ENCODE assay signal across 24 mouse cellular contexts in the genomic region with DNA sequence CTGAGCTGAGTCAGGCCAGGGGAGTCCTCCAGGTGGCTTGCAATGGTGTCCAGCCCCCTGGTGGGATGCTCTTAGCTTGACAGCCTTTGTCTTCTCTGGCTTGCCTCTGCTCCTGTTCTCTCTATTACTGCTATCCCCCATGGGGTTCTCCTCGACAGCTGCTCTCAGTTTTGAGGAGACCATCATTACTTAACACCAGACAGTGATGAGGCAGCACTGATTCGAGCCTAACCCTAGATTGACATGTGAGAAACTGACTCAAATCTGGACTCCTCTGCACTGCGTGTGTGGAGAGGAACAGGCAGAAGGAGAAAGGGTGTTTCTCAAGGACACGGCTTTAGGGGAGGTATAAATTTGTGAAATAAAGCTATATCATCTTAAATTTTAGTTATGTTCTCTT.
"Had no signal": no experiment of that assay in that cellular context is flagged by ENCODE, and none has a peak within 500 bp of the region (broad histone marks: within the 10 kb centered on the region; RNA-seq: fewer than 3 reads in every experiment).

No protein-coding gene starts in this region.

- H3K4me2 ChIP-seq: heart, embryonic 12.5 days; hindbrain, embryonic 12.5 days; hindbrain, embryonic 14.5 days; intestine, embryonic 15.5 days; limb, embryonic 13.5 days; limb, embryonic 15.5 days; liver, embryonic 12.5 days had no signal

- H3K4me3 ChIP-seq: heart, adult 2 months; heart, embryonic 12.5 days; hindbrain, embryonic 12.5 days; intestine, embryonic 15.5 days; layer of hippocampus, adult 2 months; limb, embryonic 13.5 days; limb, embryonic 15.5 days; liver, embryonic 12.5 days had no signal

- H3K27ac ChIP-seq: hindbrain, embryonic 12.5 days; hindbrain, embryonic 14.5 days; intestine, embryonic 15.5 days; layer of hippocampus, adult 2 months; limb, embryonic 13.5 days; limb, embryonic 15.5 days; liver, embryonic 12.5 days; liver, embryonic 14.5 days had no signal

- H3K36me3 ChIP-seq: heart, embryonic 12.5 days; hindbrain, embryonic 12.5 days; intestine, embryonic 15.5 days; limb, embryonic 13.5 days; limb, embryonic 15.5 days; liver, embryonic 12.5 days had no signal

- H3K9me3 ChIP-seq: heart, embryonic 12.5 days; hindbrain, embryonic 12.5 days; intestine, embryonic 15.5 days; limb, embryonic 13.5 days; limb, embryonic 15.5 days; liver, embryonic 12.5 days had no signal

- H3K9ac ChIP-seq: heart, embryonic 12.5 days; hindbrain, embryonic 12.5 days; hindbrain, embryonic 14.5 days; intestine, embryonic 15.5 days; limb, embryonic 13.5 days; limb, embryonic 15.5 days; liver, embryonic 12.5 days; liver, embryonic 14.5 days had no signal

- DNase-seq: gastrocnemius, postnatal 14 days; gastrocnemius, postnatal 36 days; heart, adult 11 months; heart, adult 2 months; heart, postnatal 10 days; kidney, adult 18-20 months; kidney, adult 8-10 months; kidney, postnatal 10 days; kidney, postnatal 25 days; kidney, postnatal 4 days; layer of hippocampus, adult 9-11 months; layer of hippocampus, postnatal 36 days; left cerebral cortex, postnatal 4 days had no signal

- ATAC-seq: inflammation-experienced regulatory T-cells, adult 6 months; intestine, embryonic 15.5 days; intestine, postnatal 0 days; liver, embryonic 12.5 days had no signal

- H3K27me3 ChIP-seq: heart, embryonic 12.5 days; hindbrain, embryonic 12.5 days; intestine, embryonic 15.5 days; limb, embryonic 13.5 days; limb, embryonic 15.5 days had no signal
